Mouse (Mus musculus) E14TG2a.4 (cell line): ENCODE results near the gene Hsf4.

ENCODE experiments used
- CTCF ChIP-seq: conservative IDR thresholded peaks from 2 replicates; pipeline ENCODE4 v1.5.1; 2014; ENCODE audit warnings: low read length
- NANOG ChIP-seq: IDR thresholded peaks from 2 replicates; pipeline ENCODE4 v1.6.1; 2014; ENCODE audit warnings: borderline replicate concordance, low read length, mixed read lengths
- POU5F1 ChIP-seq: IDR thresholded peaks from 2 replicates; pipeline ENCODE4 v1.6.1; 2014; ENCODE audit warnings: low read length, borderline replicate concordance

GRCm38 (mm10) chr8:105268342-105269074 lies 1.1 kb upstream of the Hsf4 start:
- TF ChIP-seq CTCF (no peak), POU5F1 (no peak), NANOG (no peak)
